Mouse (Mus musculus) limb, embryonic 14.5 days (tissue): ENCODE results near the gene Gal3st2b. TPM values are rescaled to one million over a fixed set of nuclear protein-coding genes. Genes with fewer than 3 reads are reported as not detected.
"Not testable (repeated sequence)": the region's sequence is repeated elsewhere in the genome, so short reads cannot be mapped to it uniquely, and the experiment has no call there.

ENCODE experiments used
- ATAC-seq: fragments of 200-750 bp; cut with Nextera tagmentation; 2 replicates; pipeline ENCODE4 v1.8.0; 2017; ENCODE audit warnings: low read depth, moderate number of reproducible peaks, moderate TSS enrichment; ENCODE audit not compliant: low FRiP score
- DNase-seq: peaks from one replicate; pipeline ENCODE4 v3.0.0-alpha.2; 2015; ENCODE audit warnings: low spot score
- H3K27ac ChIP-seq: fragments of 300-500 bp; sonication (generic); replicated peaks from 2 replicates; pipeline ENCODE4 v1.5.1; 2014; ENCODE audit warnings: low read depth, mild to moderate bottlenecking, low read length, moderate library complexity, mixed read lengths
- H3K27me3 ChIP-seq: fragments of 300-500 bp; sonication (generic); 2 replicates; pipeline ENCODE4 v1.6.1; 2014; ENCODE audit warnings: low read length, mixed read lengths; ENCODE audit not compliant: control insufficient read depth, insufficient read depth
- H3K36me3 ChIP-seq: fragments of 300-500 bp; sonication (generic); 2 replicates; pipeline ENCODE4 v1.6.1; 2014; ENCODE audit warnings: mild to moderate bottlenecking, low read length, moderate library complexity, mixed read lengths; ENCODE audit not compliant: control insufficient read depth, insufficient read depth
- H3K4me1 ChIP-seq: fragments of 300-500 bp; sonication (generic); 2 replicates; pipeline ENCODE4 v1.6.1; 2014; ENCODE audit warnings: antibody characterized with exemption, low read length, mixed read lengths; ENCODE audit not compliant: control insufficient read depth, insufficient read depth
- H3K4me2 ChIP-seq: fragments of 300-500 bp; sonication (generic); replicated peaks from 2 replicates; pipeline ENCODE4 v1.6.1; 2014; ENCODE audit warnings: low read depth, mild to moderate bottlenecking, low read length, moderate library complexity; ENCODE audit not compliant: severe bottlenecking
- H3K4me3 ChIP-seq: fragments of 300-500 bp; sonication (generic); replicated peaks from 2 replicates; pipeline ENCODE4 v1.5.1; 2014; ENCODE audit warnings: low read length
- H3K9ac ChIP-seq: fragments of 300-500 bp; sonication (generic); 2 replicates; pipeline ENCODE4 v1.6.1; 2014; ENCODE audit warnings: mild to moderate bottlenecking, low read depth, low read length, moderate library complexity; ENCODE audit not compliant: severe bottlenecking
- H3K9me3 ChIP-seq: fragments of 300-500 bp; sonication (generic); 2 replicates; pipeline ENCODE4 v1.6.1; 2016; ENCODE audit warnings: low read length; ENCODE audit not compliant: control insufficient read depth
- WGBS: fragments of 180-500 bp; shearing (Covaris S2); extraction: QIAGEN DNeasy Blood & Tissue Kit; methylation state at CpG from one replicate; pipeline ENCODE4 v1.1.7; 2014; 5-methylcytosine and 5-hydroxymethylcytosine counted together
- polyA plus RNA-seq, 2 experiments: library from polyadenylated mRNA; depleted of rRNA in 1 of 2; stranded (reverse) in 1 of 2; unstranded in 1 of 2; fragments of >200 nt; fragmentation: Nextera tagmentation in 1 of 2; extraction: Ambion mirVana in 1 of 2; gene quantifications; 2 replicates each; pipeline versions ENCODE4 v1.2.1 to v1.2.3; 2012 to 2014

Gene Gal3st2b
- 0.18 and 0.50 TPM in 2 replicates for polyA plus RNA-seq (2012; rRNA removed)
- 0.14 TPM in 1 of 2 replicates, not detected in the other for polyA plus RNA-seq (2014; fragmentation: Nextera tagmentation; extraction: Ambion mirVana)

DNA sequence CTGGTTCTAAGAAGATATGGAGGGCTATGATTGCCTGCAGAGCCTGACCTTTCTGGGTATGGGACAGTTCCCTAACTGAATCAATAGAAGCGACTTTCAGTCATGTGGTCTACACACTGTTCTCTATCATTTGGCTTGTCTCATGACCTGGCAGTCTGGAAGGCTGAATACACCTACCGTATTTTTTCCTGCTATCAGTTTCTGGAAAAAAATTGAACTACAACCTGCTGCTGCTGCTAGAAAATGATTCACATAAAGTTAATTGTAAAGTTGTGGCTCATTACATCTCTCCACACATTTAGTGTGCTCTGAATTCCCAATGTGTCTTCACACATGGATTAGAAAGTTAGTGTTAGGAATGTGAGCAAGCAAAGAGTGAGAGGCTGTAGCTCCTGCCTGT, at the start of gene Gal3st2b:
Gene Gal3st2b (plus strand): TSS at position 301 of the 400 bp plus-strand sequence.
- H3K4me3 ChIP-seq, H3K4me2 ChIP-seq, ATAC-seq, H3K9ac ChIP-seq, H3K27me3 ChIP-seq, DNase-seq, H3K27ac ChIP-seq, H3K9me3 ChIP-seq, H3K4me1 ChIP-seq, H3K36me3 ChIP-seq: not testable (repeated sequence)
- 69% methylated on average over 2 of the region's 2 CpGs for WGBS

- not testable (repeated sequence) for H3K27ac ChIP-seq, H3K4me2 ChIP-seq, H3K9ac ChIP-seq, H3K4me1 ChIP-seq, H3K9me3 ChIP-seq, DNase-seq, H3K27me3 ChIP-seq, ATAC-seq, H3K4me3 ChIP-seq, H3K36me3 ChIP-seq
- 60% methylated on average over 1 of the region's 1 CpGs for WGBS
Measured at GRCm38 (mm10) chr1:93871594-93872105, 46.5 kb upstream of the Gal3st2b start.

GRCm38 (mm10) chr1:93874405-93874804, 43.7 kb upstream of the Gal3st2b start:
- not testable (repeated sequence) for H3K9ac ChIP-seq, H3K9me3 ChIP-seq, H3K27me3 ChIP-seq, H3K27ac ChIP-seq, H3K4me2 ChIP-seq, H3K4me3 ChIP-seq, DNase-seq, ATAC-seq, H3K4me1 ChIP-seq, H3K36me3 ChIP-seq
- WGBS = 76% methylated on average over 10 of the region's 22 CpGs

DNA sequence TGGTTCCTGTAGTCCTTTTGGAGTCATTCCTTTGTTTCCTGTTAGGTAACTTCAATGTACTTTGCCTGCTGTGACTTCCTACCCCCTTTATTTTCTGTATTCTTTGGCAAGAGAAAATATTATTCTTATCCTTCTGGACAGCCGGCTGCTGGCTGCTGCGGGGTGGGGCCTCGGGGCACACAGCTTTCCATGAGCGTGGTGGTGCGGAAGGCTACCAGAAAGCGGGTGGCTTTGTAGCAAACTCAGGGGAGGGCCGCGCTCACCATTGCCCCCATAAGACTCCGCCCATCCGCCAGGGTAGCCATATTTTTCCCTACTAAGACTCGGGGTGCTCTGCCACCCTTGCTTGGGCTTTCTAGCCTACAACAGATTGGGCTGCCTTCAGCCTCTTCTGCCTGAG, 36.3 kb upstream of the Gal3st2b start:
- H3K9me3 ChIP-seq, H3K4me3 ChIP-seq, H3K36me3 ChIP-seq, ATAC-seq, H3K9ac ChIP-seq, H3K4me2 ChIP-seq, H3K4me1 ChIP-seq, DNase-seq, H3K27ac ChIP-seq, H3K27me3 ChIP-seq: not testable (repeated sequence)
- no CpG with 5 or more reads among the region's 11 CpGs for WGBS

DNA sequence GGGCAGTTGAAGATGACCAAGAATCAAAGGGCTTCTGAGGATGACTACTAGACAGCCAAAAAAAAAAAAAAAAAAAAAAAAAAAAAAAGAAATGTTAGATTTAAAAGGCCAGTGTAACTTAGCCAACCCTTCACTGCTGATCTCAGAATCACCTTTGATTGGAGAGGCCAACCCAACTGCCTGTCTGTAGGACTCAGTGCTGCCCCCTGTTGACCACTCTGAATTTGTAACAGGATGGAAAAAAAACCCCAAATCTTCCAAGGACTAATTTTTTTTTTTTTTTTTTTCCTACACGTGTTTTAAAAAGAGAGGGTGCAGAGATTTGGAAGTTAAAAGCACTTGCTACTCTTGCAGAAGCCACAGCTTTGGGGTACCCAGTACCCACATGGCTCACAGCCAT, 27.2 kb upstream of the Gal3st2b start:
- H3K4me1 ChIP-seq, H3K9ac ChIP-seq, H3K27ac ChIP-seq, H3K36me3 ChIP-seq, H3K4me2 ChIP-seq, ATAC-seq, H3K27me3 ChIP-seq, DNase-seq, H3K9me3 ChIP-seq, H3K4me3 ChIP-seq: not testable (repeated sequence)
- WGBS = 55% methylated on average over 1 of the region's 1 CpGs

GRCm38 (mm10) chr1:93897395-93897794, 20.7 kb upstream of the Gal3st2b start:
- not testable (repeated sequence) for DNase-seq, H3K4me1 ChIP-seq, H3K9ac ChIP-seq, H3K27me3 ChIP-seq, H3K4me3 ChIP-seq, H3K9me3 ChIP-seq, H3K27ac ChIP-seq, H3K4me2 ChIP-seq, H3K36me3 ChIP-seq
- no CpG with 5 or more reads among the region's 1 CpGs for WGBS
- peak; percentile 44; the same call in 1 of the 2 replicates for ATAC-seq

DNA sequence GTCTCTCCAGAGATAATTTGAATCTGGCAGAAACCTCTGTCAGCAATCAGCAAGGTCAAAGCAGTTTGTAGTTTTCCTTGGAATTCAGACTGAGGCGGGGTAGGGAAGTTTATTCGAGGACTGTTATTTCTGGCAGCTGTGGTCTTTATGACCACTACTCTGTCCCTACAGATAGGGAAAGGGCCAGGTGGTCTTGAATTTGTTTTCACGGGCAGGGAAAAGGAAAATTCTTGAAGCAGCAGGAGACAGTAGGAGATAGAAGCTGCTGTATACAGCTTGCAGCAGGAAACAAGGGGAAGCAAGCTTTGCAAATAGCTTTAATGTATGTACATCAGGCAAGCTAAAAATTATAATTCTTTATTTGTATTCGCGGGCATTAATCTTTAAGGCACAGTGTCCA, 16.8 kb upstream of the Gal3st2b start:
- not testable (repeated sequence) for DNase-seq, H3K27ac ChIP-seq, H3K27me3 ChIP-seq, H3K4me1 ChIP-seq, H3K4me2 ChIP-seq, H3K36me3 ChIP-seq, H3K9me3 ChIP-seq, H3K9ac ChIP-seq, H3K4me3 ChIP-seq
- WGBS = 25% methylated on average over 2 of the region's 5 CpGs
- ATAC-seq = peak; percentile 30; the same call in 1 of the 2 replicates

DNA sequence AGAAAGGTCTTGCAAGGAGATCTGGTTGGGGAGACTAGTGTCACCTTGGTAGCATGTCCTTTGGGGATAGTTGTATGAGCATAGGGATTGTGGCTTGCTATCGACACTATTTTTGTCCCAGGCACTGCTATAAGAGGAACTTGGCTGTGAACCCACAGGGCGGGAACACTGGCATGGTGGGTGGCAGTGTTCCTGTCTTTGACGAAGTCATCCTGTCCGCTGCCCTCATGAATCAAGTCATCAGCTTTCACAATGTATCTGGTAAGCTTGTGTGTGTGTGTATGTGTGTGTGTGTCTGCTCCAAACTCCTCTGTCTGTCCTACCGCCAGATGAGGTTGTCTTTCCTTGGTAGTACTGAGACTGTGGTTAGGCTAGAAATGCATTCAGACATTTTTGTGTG, 11.4 kb upstream of the Gal3st2b start:
- 90% methylated on average over 2 of the region's 5 CpGs for WGBS
- not testable (repeated sequence) for H3K9me3 ChIP-seq, DNase-seq, H3K9ac ChIP-seq, H3K27me3 ChIP-seq, H3K4me2 ChIP-seq, H3K36me3 ChIP-seq, H3K4me3 ChIP-seq, ATAC-seq, H3K27ac ChIP-seq, H3K4me1 ChIP-seq
